Mouse (Mus musculus): ENCODE measurements at regions not wholly inside any gene's neighbourhood (a gene's known extent, or its start where the extent isn't known, plus 50 kb on each side); places are given as distances from the start of the nearest gene placed in this dataset.

GRCm38 (mm10) chr10:44976815-44977214 lies 90.2 kb upstream of the Prep start:
- no peak for ATAC-seq (ENCODE audit: low read depth)
- H3K36me3 ChIP-seq (ENCODE audit: control insufficient read depth, insufficient read depth, low read length), result no peaks in the 10 kb centered on the region

GRCm38 (mm10) chr10:44971911-44972310 lies 95.1 kb upstream of the Prep start:
- peak; percentile 51; the same call in 1 of the 2 replicates for ATAC-seq (ENCODE audit: low read depth)
- 64% methylated on average over 2 of the region's 2 CpGs for WGBS
- Histone ChIP-seq H3K9me3 (ENCODE audit: control insufficient read depth, low read length) (no peaks in the 10 kb centered on the region), H3K4me3 (ENCODE audit: low read length) (no peak overlapping the region), H3K27me3 (ENCODE audit: control insufficient read depth, insufficient read depth, low read depth, low read length) (no peaks in the 10 kb centered on the region), H3K27ac (ENCODE audit: low read length) (peak overlapping the region; percentile 4; the same call in 1 of the 2 replicates), H3K36me3 (ENCODE audit: control insufficient read depth, insufficient read depth, low read length) (no peaks in the 10 kb centered on the region), H3K4me1 (replicated peaks; ENCODE audit: control insufficient read depth, insufficient read depth, low read length) (no peaks in the 10 kb centered on the region), H3K4me2 (ENCODE audit: low read depth, low read length) (no peak overlapping the region), H3K9ac (ENCODE audit: low read length) (no peak overlapping the region)

More at GRCm38 (mm10) chr10:44976815-44977214, 90.2 kb upstream of the Prep start:
- H3K4me3 ChIP-seq (ENCODE audit: low read length), result no peak overlapping the region
- no peaks in the 10 kb centered on the region for H3K9me3 ChIP-seq (ENCODE audit: control insufficient read depth, low read length)
- H3K9ac ChIP-seq (ENCODE audit: low read length), result no peak overlapping the region
- no peak overlapping the region for H3K4me2 ChIP-seq (ENCODE audit: low read depth, low read length)
- H3K27ac ChIP-seq (ENCODE audit: low read length), result no peak overlapping the region
- 97% methylated on average over 2 of the region's 2 CpGs for WGBS
- no peaks in the 10 kb centered on the region for H3K27me3 ChIP-seq (ENCODE audit: control insufficient read depth, insufficient read depth, low read depth, low read length)
- H3K4me1 ChIP-seq (replicated peaks; ENCODE audit: control insufficient read depth, insufficient read depth, low read length), result peaks cover 3% of the 10 kb centered on the region; the same call in 1 of the 2 replicates

GRCm38 (mm10) chr10:44959968-44960367 lies 107.0 kb upstream of the Prep start:
- Histone ChIP-seq H3K36me3 (ENCODE audit: control insufficient read depth, insufficient read depth, low read length) (no peaks in the 10 kb centered on the region), H3K4me1 (replicated peaks; ENCODE audit: control insufficient read depth, insufficient read depth, low read length) (no peaks in the 10 kb centered on the region), H3K4me2 (ENCODE audit: low read depth, low read length) (no peak overlapping the region), H3K27me3 (ENCODE audit: control insufficient read depth, insufficient read depth, low read depth, low read length) (no peaks in the 10 kb centered on the region), H3K9ac (ENCODE audit: low read length) (no peak overlapping the region), H3K4me3 (ENCODE audit: low read length) (no peak overlapping the region), H3K27ac (ENCODE audit: low read length) (no peak overlapping the region), H3K9me3 (ENCODE audit: control insufficient read depth, low read length) (no peaks in the 10 kb centered on the region)
- ATAC-seq (ENCODE audit: low read depth), result no peak
- WGBS, result 89% methylated on average over 3 of the region's 3 CpGs

GRCm38 (mm10) chr10:44945205-44945725 lies 121.7 kb upstream of the Prep start:
- Histone ChIP-seq H3K9me3 (ENCODE audit: control insufficient read depth, low read length) (no peaks in the 10 kb centered on the region), H3K27ac (ENCODE audit: low read length) (no peak overlapping the region), H3K4me2 (ENCODE audit: low read depth, low read length) (no peak overlapping the region), H3K36me3 (ENCODE audit: control insufficient read depth, insufficient read depth, low read length) (no peaks in the 10 kb centered on the region), H3K27me3 (ENCODE audit: control insufficient read depth, insufficient read depth, low read depth, low read length) (no peaks in the 10 kb centered on the region), H3K4me1 (replicated peaks; ENCODE audit: control insufficient read depth, insufficient read depth, low read length) (no peaks in the 10 kb centered on the region; the same call in 1 of the 2 replicates), H3K9ac (ENCODE audit: low read length) (no peak overlapping the region), H3K4me3 (ENCODE audit: low read length) (no peak overlapping the region)
- no peak for ATAC-seq (ENCODE audit: low read depth)
- 19% methylated on average over 1 of the region's 1 CpGs for WGBS

- Histone ChIP-seq H3K27ac (ENCODE audit: low read length) (no peak overlapping the region), H3K4me2 (ENCODE audit: low read depth, low read length) (no peak overlapping the region), H3K9me3 (ENCODE audit: control insufficient read depth, low read length) (no peaks in the 10 kb centered on the region), H3K36me3 (ENCODE audit: control insufficient read depth, insufficient read depth, low read length) (no peaks in the 10 kb centered on the region), H3K4me1 (replicated peaks; ENCODE audit: control insufficient read depth, insufficient read depth, low read length) (no peaks in the 10 kb centered on the region; the same call in 1 of the 2 replicates), H3K9ac (ENCODE audit: low read length) (no peak overlapping the region), H3K4me3 (ENCODE audit: low read length) (no peak overlapping the region), H3K27me3 (ENCODE audit: control insufficient read depth, insufficient read depth, low read depth, low read length) (no peaks in the 10 kb centered on the region)
- ATAC-seq (ENCODE audit: low read depth), result no peak
- WGBS, result 53% methylated on average over 1 of the region's 1 CpGs
Observed at GRCm38 (mm10) chr10:44939403-44939802, 127.6 kb upstream of the Prep start.

GRCm38 (mm10) chr10:44936976-44937500 lies 130.0 kb upstream of the Prep start:
- WGBS, result 83% methylated on average over 5 of the region's 5 CpGs
- no peaks in the 10 kb centered on the region for H3K27me3 ChIP-seq (ENCODE audit: control insufficient read depth, insufficient read depth, low read depth, low read length)
- ATAC-seq (ENCODE audit: low read depth), result no peak

GRCm38 (mm10) chr10:44930796-44931195 lies 136.2 kb upstream of the Prep start:
- no peak for ATAC-seq (ENCODE audit: low read depth)
- H3K4me2 ChIP-seq (ENCODE audit: low read depth, low read length), result no peak overlapping the region
- no peaks in the 10 kb centered on the region for H3K27me3 ChIP-seq (ENCODE audit: control insufficient read depth, insufficient read depth, low read depth, low read length)
- WGBS, result 72% methylated on average over 2 of the region's 2 CpGs
- H3K9ac ChIP-seq (ENCODE audit: low read length), result no peak overlapping the region
- no peak overlapping the region for H3K27ac ChIP-seq (ENCODE audit: low read length)
- H3K9me3 ChIP-seq (ENCODE audit: control insufficient read depth, low read length), result no peaks in the 10 kb centered on the region
- no peaks in the 10 kb centered on the region for H3K4me1 ChIP-seq (replicated peaks; ENCODE audit: control insufficient read depth, insufficient read depth, low read length)
- no peaks in the 10 kb centered on the region for H3K36me3 ChIP-seq (ENCODE audit: control insufficient read depth, insufficient read depth, low read length)
- no peak overlapping the region for H3K4me3 ChIP-seq (ENCODE audit: low read length)

More at GRCm38 (mm10) chr10:44936976-44937500, 130.0 kb upstream of the Prep start:
- Histone ChIP-seq H3K27ac (ENCODE audit: low read length) (no peak overlapping the region), H3K4me2 (ENCODE audit: low read depth, low read length) (no peak overlapping the region), H3K9ac (ENCODE audit: low read length) (no peak overlapping the region), H3K9me3 (ENCODE audit: control insufficient read depth, low read length) (no peaks in the 10 kb centered on the region), H3K36me3 (ENCODE audit: control insufficient read depth, insufficient read depth, low read length) (no peaks in the 10 kb centered on the region), H3K4me3 (ENCODE audit: low read length) (no peak overlapping the region), H3K4me1 (replicated peaks; ENCODE audit: control insufficient read depth, insufficient read depth, low read length) (no peaks in the 10 kb centered on the region; the same call in 1 of the 2 replicates)

GRCm38 (mm10) chr10:44913751-44914388 lies 153.1 kb upstream of the Prep start:
- WGBS, result 52% methylated on average over 8 of the region's 8 CpGs
- Histone ChIP-seq H3K9me3 (ENCODE audit: control insufficient read depth, low read length) (no peaks in the 10 kb centered on the region), H3K27ac (ENCODE audit: low read length) (no peak overlapping the region), H3K27me3 (ENCODE audit: control insufficient read depth, insufficient read depth, low read depth, low read length) (no peaks in the 10 kb centered on the region), H3K4me2 (ENCODE audit: low read depth, low read length) (no peak overlapping the region), H3K4me1 (replicated peaks; ENCODE audit: control insufficient read depth, insufficient read depth, low read length) (no peaks in the 10 kb centered on the region), H3K4me3 (ENCODE audit: low read length) (no peak overlapping the region), H3K9ac (ENCODE audit: low read length) (no peak overlapping the region), H3K36me3 (ENCODE audit: control insufficient read depth, insufficient read depth, low read length) (no peaks in the 10 kb centered on the region)
- ATAC-seq (ENCODE audit: low read depth), result no peak

GRCm38 (mm10) chr10:44904520-44904919 lies 162.5 kb upstream of the Prep start:
- Histone ChIP-seq H3K27ac (ENCODE audit: low read length) (no peak overlapping the region), H3K4me2 (ENCODE audit: low read depth, low read length) (no peak overlapping the region), H3K27me3 (ENCODE audit: control insufficient read depth, insufficient read depth, low read depth, low read length) (no peaks in the 10 kb centered on the region), H3K4me1 (replicated peaks; ENCODE audit: control insufficient read depth, insufficient read depth, low read length) (no peaks in the 10 kb centered on the region), H3K9me3 (ENCODE audit: control insufficient read depth, low read length) (no peaks in the 10 kb centered on the region), H3K4me3 (ENCODE audit: low read length) (no peak overlapping the region), H3K36me3 (ENCODE audit: control insufficient read depth, insufficient read depth, low read length) (no peaks in the 10 kb centered on the region), H3K9ac (ENCODE audit: low read length) (no peak overlapping the region)
- no peak for ATAC-seq (ENCODE audit: low read depth)
- WGBS, result 97% methylated on average over 4 of the region's 4 CpGs

Measured in lung, embryonic 16.5 days (tissue).